Mouse (Mus musculus): ENCODE measurements around the gene Ewsr1.

- TF ChIP-seq CTCF (IDR thresholded peaks at IDR 0.05; ENCODE audit: low read depth, low read length) (no peak), GATA1 (IDR thresholded peaks at IDR 0.05; ENCODE audit: borderline replicate concordance, low read length) (no peak), GATA2 (IDR thresholded peaks at IDR 0.05; ENCODE audit: borderline replicate concordance, low read depth, low read length) (no peak), TAL1 (conservative IDR thresholded peaks at IDR 0.05; ENCODE audit: low read depth, low read length) (no peak)
These were observed 36.7 kb downstream of the Ewsr1 start for GRCm38 (mm10) chr11:5062326-5062725.
